Mouse (Mus musculus) frontal cortex, postnatal 14 days (tissue): ENCODE results near the gene Brsk2.

Source experiments
- DNase-seq, 2 experiments: peaks; one replicate each; pipeline ENCODE4 v3.0.0; 2022; ENCODE audit warnings: low spot score in 2 of 2

The Brsk2 gene

DNA sequence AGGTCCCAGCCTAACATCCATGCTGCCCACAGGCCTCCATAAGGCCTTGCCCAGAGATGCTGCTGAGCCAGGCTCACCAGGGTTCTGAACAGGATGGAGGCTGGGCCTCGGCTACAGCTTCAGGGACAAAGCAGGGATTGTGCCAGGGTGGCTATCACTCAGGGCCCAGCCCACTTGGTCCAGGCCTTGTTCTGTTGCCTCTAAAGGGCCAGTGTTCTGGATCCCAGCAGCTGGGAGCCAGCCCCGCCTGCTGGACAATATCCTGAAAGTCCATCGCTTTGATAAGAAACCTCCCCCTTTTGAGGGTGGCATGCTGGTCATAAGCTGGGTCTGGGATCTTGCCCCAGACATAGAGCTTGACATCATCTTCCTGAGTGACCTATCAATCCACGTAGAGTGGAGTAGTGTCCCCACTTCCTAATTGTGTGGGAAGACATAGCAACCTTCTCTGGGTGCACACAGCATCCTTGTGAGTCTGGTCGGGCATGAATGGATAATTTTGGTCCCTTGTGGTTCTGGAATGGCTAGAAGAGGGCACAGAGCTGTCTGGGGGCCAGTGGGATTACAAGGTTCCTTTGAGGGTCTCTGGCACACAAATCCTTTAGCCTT lies 6.1 kb downstream of the Brsk2 start:
- no peak for DNase-seq

DNA sequence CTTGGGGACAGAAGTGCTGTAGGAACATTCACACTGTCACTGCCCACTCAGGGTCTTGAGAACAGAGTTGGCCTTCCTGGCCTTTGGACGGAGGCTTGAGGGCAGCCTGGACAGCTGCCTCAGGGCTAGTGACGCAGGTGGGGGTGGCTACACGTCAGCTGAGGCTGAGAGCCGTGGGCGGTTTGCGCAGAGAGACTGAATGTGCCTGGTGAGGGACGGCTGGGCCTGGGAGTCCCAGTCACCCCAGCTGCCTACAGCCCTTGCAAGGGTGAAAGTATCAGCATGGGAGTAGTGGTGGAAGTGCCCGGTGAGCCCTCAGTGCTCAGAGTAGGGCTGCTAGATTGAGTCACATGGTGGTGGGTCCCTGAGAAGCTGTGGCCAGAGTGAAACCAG lies 6.6 kb downstream of the Brsk2 start:
- DNase-seq: no peak

DNA sequence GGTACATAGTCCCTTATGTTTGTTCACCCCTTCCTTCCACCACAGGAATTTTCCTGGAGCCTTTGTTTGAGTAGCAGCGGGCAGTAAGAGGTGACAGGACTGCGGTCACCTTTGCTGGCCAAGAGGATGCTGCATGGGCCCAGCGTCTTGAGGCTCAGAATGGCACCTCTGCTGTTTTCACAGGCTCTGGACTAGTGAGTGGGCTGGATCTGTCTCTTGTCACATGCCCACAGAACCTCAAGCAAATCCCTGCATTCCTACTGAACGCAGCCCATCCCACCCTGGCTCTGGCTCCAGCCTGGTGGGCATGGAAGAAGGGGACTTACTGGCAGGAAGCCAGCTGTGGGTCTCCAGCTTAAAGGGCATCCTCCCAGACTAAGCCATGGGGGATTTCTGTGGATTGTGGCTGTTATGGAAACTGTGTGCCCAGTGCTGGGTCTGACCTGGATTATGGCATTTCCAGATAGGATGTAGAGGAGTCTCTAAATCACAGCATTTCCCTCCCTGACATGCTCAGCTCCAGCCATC lies 8.0 kb downstream of the Brsk2 start:
- DNase-seq: no peak

DNA sequence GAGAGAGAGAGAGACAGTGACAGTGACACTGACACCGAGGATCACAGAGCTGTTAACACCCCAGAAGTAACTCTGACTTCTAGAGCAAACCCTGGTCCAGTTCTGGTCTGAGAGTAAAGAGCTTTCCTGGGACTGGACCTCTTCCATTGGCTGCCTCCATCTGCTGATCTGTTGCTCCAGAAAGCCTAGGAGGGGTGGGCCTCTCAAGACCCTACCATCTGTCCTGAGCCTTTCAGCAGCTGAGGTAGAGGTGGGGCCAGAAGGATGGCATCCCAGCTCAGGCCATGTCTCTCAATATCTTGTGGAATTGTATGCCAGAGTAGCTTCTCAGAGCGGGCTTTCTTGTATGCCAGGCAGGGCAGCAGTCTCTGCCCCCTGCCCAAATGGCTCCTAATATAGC lies 8.7 kb downstream of the Brsk2 start:
- DNase-seq: no peak

DNA sequence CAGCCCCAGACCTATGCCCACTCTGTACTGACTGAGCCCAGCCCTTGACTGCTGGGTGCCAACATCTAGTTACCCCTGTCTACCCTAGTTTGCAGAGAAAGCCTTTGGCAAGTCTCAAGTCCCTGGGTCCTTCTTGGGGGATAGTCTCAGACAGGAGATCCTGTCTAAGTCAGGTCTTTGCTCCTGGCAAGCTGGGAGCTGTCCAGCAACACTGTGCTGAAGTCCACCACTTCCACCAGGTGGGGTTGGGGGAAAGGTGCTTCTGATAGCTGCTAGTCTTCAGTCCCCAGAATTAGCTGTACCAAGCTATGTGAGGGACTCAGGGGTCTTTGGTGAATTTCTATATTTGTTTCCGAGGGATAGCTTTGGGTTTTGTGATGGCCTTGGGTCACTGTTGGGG lies 9.6 kb downstream of the Brsk2 start:
- DNase-seq: no peak

DNA sequence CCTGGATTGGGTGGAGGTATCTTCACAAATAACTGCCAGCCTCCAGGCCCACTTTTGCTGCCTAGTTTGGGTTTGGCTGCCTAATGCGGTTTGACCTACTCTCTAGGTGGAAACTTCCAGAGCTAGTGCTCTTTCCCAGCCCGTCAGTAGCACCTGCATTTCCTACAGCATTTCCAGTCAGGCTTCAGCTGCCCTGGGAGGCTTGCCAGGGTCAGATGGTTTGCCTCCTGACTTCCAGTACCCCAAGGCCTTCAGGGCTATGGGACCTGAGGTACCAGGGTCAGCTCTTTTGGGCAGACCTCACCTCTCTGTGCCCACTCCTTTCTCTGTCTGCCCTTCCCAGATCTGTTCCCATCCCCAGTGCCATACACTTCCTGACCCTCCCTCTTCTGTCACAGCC lies 11.4 kb downstream of the Brsk2 start:
- DNase-seq: no peak

DNA sequence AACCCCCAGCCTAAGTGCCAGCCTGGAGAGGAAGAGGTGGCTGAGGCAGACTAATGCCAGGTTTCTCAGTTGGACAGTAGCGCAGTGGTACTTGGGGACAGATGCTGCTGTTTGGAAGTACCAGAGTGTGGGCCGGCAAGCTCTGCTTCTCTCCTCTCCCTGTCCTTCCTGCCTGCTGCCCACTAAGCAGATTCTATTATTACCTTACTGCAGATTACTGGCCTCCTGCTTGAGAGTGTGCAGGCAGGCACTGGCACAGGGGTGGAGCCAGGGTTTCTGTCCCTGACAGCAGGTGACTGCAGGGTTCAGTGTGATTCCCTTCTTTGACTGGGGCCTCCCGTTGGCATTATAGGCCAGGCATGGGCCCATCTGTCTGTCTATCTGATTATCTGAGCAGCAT lies 11.9 kb downstream of the Brsk2 start:
- DNase-seq: no peak

DNA sequence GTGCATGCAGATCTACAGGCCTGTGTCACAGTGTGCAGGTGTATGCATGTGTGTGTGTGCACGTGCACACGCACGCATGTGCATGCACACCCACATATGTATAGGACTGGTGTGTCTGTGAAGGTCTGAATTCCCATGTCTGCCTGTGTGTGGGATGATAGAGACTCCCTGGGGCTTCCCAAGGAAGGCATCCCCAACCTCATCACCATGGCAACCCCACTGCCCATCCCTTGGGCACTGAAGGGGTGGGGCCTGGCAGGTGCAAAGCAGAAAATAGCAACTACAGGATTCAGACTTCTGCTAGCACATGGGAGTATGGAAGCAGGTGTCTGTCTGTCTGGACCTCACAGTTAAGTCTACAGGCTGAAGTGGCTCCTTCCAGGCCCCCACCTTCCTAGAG lies 13.0 kb downstream of the Brsk2 start:
- no peak for DNase-seq

DNA sequence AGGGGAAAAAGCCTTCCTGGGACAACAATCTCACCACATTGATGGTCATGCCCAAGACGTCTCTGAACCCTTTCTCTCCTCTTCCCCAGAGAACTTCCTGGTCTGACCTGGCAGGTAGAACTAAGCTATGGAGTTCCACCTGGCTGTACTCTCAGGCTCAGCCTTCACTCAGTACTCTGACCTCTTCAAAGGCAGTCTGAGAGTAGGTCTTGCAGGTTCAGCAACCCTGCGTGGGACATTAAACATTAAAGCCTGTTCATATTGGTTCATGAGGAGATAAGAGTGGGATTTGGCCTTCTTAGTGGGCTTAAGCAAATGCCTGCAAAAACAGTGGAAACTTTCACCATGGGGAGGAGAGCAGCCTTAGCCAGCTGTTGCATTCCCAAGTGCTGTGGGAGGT lies 16.7 kb downstream of the Brsk2 start:
- DNase-seq: no peak

DNA sequence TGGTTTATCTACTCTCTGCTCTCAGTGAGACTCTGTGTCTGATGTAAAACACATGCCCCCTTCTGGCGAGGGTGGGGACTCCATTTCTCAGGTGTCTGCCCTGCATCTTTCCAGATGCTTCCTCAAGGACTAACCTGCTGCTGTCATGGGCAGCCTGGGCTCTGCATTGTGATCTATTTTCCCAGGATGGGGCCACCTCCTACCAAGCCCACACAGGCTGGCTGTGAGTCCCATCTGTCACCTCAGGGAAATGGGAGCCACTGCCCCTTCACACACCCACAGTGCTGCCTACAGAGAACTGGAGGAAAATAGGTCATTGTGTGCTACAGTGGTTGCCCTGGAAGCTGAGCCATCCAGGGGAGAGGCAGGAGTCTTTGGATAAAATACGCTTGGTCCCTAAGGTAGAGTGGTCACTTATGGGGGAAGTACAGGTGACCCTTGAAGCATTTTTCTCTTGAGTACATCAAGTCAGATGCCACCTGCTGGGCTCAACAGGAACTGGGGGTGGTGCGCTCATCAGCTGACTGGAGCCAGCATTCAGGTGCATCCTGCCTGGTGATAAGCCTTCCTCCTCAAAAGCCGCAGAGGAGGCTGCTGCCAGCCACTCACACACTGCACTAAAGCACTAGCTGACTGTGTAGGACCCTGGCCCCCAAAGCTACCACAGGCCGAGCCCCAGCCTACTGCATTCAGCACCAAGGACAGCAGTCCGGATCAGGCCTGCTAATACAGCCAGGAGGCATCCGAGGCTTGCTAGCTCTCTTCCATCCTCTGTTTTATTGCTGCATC lies 23.5 kb downstream of the Brsk2 start:
- no peak for DNase-seq

DNA sequence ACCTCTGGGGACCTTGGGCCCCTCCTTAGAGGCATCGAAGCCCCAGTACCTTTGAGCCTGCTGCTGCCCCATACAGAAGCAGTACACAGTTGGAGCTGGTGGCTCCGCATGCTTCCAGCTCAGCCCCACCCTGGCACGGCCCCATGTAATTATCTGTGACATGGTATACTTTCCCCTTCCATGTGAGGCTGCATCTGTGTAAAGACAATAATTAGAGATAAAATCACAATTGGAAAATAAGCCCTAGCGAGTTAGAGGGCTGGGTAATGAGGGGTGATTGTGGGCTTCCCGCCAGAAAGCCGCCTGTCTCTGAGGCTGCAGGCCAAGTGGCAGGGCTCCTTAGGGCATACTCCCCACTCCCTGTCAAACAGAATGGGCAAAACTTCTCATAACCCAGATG lies 28.5 kb downstream of the Brsk2 start:
- no peak for DNase-seq

DNA sequence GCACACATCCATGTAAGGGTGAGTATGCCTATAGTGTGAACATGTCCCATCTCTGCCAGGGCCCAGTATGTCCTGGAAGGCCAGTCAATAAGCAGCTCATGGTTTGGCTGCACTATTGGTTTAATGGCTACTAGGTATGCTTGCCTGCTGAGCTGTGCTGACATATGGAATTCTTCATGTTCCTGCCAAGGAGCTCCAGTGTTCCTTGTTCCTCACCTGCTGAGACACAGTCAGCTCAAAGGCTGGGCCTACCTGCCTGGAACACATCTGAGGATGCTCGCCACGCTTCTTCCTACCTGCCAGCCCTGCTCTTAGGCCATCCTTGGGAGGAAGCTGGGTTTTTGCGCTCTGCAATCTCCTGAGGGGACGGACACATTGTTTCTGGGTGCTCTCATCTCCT lies 29.7 kb downstream of the Brsk2 start:
- no peak for DNase-seq

DNA sequence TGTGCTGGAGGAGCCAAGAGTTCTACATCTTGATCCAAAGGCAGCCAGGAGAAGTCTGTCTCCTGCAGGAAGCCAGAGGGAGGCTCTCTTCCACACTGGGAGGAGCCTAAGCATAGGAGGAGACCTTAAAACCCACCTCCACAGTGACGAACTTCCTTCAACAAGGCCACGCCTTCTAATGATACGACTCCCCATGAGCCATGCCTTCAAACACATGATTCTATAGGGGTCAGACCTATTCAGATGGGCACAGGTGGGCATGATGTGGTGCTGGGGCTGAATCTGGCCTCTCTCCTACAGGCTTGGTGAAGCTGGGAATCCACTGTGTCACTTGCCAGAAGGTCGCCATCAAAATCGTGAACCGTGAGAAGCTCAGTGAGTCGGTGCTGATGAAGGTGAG lies 31.7 kb downstream of the Brsk2 start:
- no peak for DNase-seq

DNA sequence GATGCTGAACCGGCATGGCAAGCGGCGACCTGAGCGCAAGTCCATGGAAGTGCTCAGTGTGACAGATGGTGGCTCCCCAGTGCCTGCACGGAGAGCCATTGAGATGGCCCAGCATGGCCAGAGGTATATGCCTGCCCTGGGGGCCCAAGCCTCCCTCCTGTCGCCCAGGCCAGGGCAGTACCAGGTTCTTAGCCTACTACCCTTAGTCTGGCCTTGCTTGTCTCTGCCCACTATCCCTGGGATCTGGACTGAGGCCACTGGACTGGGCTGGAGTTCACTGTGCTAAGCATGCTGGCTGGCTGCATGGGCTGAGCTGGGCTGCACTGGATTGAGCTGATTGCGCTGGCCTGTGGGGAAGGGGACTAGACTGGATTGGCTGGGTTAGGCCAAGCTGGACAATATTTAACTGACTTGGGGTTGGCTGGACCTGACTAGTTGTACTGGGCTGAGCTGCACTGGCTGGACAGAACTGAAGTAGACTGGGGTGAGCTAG lies 38.8 kb downstream of the Brsk2 start:
- no peak for DNase-seq

DNA sequence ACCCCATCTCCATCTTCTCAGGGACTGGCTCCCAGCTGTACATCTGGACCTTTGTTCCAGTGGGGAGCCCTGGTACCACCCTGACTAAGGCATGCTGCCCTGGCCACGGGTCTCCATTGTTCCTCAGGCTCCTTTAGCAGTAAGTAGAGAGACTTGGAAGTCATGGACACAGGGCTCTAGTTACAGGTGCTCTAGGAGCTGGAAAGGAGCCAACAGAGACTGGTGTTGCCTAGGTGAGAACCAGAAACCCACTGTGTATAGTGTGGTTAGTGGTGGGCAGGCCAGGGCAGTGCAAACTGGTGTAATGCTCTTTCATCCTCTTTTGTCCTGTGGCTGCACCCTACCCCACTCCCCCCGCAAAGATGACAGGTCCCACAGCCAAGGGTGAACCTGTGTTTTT lies 41.6 kb downstream of the Brsk2 start:
- DNase-seq: no peak

DNA sequence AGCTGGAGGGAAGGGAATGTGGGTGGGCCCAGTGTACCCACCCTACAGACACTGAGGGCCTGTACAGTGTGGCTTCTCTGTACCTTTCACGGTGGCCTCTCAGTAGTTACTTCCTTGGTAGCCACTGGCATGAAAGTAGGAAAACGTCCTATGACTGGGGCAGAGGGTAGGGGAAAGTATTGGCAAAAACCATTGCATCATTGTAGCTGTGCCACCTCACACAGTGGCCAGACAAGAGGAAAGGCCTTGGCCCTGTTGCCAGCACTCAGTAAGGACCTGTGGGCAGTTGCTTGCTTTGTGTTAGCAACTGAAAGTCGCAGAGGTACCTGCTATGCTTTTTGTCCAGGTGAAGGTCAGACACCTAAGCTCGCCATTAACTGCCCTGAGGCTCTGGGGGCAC lies 44.6 kb downstream of the Brsk2 start:
- no peak for DNase-seq

DNA sequence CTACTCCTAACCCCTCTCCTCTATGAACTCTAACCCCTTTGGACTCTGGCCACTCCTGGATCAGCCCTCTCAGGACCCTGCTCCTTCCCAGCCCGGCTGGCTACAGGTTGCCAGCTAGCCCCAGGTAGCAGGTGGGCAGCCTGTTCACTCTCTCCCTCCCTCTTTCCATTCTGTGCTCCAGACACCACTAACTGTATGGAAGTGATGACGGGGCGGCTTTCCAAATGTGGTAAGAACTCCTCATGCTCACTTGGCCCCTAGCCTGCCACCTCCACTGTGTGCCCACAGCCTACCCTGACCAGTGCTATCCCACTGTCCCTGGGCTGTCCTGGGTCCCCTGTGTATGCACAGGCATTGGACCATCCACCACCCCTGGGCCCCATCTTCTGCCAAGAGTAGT lies 51.1 kb downstream of the Brsk2 start:
- DNase-seq: no peak

DNA sequence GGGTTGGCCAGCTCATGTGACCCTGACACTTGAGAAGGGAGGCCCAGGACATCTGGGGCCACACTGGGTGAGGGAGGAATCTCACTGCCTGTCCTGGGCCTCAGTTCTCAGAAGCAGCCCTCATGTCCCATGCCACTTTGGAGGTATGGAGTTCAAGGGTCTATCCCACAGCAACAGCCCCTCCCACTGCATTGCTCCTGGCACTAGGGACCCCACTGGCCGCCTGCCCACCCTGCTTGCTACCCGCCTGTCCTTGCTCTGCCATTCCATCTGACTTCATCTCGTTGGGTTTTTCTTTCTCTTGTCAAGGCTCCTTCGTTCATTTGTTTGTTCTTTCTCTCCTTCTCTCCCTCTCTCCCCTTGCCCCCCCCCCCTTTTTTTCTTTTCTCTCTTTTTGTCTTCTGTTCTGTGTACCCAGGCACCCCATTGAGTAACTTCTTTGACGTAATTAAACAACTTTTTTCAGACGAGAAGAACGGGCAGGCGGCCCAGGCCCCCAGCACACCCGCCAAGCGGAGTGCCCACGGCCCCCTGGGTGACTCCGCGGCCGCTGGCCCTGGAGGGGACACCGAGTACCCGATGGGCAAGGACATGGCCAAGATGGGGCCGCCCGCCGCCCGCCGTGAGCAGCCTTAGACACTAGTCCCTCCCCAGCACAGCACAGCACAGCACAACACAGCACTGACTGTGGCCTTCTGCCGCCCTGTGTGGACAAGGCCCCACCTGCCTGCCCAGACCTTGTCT lies 52.2 kb downstream of the Brsk2 start:
- no peak for DNase-seq

DNA sequence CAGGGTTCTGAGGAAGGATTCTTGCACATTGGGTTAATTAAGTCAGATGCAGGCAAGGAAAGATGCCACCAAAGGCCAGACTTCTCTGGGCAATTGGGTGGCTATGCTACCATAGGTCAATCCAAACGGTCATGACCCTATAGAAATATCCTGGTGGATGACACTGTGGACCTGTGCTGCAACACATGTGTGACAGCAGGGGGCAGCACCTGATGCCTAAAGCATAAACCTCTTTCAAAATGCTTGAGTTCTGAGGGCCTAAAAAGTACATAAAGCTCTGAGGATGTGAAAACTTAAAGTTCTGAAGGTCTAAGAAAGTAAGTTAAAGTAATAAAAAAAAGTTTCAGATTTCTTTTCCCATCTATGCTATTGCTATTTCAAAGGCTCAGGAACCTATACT lies 67.0 kb downstream of the Brsk2 start:
- no peak for DNase-seq

DNA sequence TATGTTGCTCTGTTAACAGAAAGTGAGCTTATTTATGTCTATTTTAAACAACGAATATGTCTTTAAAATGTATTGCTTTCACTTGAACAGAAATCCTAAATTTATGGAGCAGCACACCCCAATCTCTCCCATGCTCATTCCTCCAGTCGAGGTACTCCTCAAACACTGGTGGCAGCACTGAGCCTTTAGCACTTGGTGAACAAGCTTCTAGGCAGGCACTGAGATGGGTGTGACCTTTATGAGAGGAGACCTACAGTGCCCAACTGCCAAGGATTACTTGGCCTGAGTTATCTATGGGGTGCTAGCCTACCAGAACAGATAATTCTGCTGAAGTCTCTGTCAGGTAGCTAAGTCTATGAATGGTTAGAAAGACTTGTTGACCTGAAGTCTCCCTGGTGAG lies 70.1 kb downstream of the Brsk2 start:
- DNase-seq: no peak

DNA sequence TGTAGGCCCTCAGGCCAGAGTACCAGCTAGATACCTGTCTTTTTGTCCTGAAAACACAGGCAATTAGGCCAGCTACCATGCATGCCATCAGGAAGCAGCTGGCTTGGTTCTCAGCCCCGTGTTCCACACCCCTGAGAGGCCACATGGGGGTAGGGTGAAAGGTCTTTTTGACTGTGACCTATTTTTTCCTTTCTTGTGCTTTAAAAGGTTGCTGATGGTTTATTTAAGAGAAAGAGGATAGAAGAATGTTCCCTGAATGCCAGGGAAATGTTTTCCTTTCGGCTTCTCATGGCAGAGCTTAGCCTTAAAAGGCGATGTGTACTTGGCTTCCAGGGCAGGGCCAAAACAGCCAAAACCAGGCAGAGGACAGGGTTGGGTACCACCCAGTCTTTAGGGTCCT lies 71.3 kb downstream of the Brsk2 start:
- DNase-seq: no peak

DNA sequence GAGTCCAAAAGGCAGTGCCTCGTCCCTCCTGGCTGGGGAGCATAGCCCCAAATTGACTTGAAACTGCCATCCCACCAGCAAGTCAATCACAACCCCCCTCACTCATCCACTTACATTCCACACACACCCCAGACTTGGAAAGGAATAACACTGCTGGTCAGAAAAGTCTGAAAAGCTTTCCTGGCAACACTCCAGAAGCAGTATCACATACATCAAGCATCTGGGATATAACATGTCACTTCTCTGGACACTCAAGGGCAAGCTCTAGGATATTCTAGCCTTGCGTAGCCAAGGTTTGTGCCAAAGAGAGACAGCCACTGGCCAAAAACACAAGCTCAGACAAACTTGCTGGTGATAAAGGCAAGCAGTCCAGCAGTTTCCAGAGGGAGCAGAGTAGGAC lies 75.6 kb downstream of the Brsk2 start:
- no peak for DNase-seq

DNA sequence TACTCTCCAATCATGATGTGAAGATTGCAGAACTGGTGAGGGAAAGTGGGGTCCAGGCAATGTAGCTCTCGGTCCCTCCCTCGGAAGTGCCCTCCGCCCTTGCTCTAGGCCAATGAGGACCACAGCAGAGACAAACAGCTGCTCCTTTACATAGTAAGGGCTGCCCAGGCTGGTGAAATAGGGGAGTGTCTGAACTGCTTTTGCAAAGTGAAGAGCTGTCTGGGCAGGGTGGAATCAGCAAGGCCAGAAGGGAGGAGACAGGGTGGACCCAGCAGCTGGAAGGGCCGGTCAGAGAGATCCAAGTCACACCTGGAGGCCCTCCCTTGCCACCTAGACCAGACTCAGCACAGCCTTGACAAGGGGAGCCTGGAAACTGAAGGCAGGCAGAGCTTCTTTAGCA lies 76.4 kb downstream of the Brsk2 start:
- DNase-seq: no peak
